Mouse (Mus musculus): ENCODE results near the gene Pde3b.
"Not testable (repeated sequence)": the region's sequence is repeated elsewhere in the genome, so short reads cannot be mapped to it uniquely, and the experiment has no call there.

Pde3b gene

DNA sequence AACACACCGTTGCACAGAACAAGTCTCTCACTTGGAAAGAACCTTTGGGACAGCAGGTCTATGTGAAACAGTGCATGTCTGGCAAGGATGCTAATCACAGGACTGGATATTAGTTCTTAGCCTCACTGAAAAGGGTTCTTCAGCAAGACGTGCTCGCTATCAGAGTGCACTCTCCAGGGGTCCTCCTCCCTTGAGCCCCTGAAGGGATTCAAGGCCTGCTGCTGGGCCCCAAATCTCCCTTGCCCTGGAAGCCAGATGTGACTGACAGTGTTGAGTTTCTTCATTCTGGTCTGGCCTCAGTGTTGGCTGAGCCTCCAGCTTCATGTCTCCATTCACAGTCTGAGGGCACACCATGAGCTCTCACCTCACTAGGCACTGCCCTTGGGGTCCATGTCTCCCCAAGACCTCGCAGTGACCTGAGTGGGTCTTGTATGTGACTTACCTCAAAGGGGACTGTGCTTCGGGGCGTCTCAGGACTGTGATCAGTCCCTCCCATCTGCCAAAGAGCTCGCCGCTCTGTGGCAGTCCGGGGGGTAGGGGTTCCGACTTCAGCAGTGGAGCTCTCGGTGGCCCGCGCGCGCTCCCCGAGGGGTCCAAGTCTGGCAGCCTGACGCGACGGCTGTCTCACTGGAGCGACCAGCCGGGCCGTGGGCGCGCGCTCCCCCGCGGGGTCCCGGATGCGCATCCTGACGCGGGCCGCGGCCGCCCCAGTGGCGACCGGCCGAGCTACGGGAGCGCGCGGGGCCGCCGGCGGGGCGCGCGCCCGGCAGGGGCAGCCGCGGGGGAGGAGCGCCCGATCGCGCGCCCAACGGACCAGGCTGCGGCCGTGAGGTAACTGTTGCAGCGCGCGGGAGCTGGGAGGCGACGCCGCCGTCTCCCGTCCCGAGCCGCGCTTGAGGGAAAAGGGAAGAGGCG is at the start of gene Pde3b:
Pde3b (plus strand) TSS at position 861 of the 915 bp plus-strand sequence.
- DNase-seq (ENCODE audit: inconsistent ontology term): peak; percentile 86

DNA sequence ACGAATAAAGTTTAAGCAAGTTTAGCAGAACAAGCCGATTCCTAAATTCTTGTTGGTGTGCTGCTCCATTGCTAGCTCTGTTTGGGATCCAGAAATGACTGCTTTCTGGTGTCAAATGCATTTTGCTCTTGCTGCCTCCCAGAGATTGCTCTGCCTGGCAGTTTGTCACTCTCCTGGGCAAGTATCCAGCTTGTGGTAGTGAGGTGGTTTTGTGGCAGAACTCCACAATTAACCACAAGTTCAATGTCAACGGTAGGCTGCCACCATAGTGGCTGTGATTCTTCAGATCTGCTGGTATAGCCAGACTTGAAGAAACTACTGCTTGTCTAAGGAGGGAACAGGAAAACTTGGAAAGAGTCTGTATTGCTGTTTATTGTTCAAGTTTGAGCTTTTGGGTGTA is 13.0 kb upstream of the Pde3b start:
- DNase-seq (ENCODE audit: inconsistent ontology term): peak; percentile 64

DNA sequence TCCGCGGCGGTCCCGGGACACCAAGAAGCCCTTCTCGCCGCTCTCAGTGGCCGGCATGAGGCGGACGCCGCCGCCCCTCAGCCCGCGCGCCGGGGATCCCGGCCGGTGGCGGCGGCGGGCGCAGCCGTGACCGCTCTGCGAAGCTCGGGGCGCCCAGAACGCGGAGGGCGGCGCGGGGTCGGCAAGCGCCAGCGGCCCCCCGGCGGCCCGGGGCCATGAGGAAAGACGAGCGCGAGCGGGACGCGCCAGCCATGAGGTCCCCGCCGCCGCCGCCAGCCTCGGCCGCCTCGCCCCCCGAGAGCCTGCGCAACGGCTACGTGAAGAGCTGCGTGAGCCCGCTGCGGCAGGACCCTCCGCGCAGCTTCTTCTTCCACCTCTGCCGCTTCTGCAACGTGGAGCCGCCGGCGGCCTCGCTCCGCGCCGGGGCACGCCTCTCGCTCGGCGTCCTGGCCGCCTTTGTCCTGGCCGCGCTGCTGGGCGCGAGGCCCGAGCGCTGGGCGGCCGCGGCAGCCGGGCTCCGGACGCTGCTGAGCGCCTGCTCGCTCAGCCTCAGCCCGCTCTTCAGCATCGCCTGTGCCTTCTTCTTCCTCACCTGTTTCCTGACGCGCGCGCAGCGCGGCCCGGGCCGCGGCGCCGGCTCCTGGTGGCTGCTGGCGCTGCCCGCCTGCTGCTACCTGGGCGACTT is 397 bp downstream of the Pde3b start:
- peak; percentile 48 for DNase-seq (ENCODE audit: inconsistent ontology term)

DNA sequence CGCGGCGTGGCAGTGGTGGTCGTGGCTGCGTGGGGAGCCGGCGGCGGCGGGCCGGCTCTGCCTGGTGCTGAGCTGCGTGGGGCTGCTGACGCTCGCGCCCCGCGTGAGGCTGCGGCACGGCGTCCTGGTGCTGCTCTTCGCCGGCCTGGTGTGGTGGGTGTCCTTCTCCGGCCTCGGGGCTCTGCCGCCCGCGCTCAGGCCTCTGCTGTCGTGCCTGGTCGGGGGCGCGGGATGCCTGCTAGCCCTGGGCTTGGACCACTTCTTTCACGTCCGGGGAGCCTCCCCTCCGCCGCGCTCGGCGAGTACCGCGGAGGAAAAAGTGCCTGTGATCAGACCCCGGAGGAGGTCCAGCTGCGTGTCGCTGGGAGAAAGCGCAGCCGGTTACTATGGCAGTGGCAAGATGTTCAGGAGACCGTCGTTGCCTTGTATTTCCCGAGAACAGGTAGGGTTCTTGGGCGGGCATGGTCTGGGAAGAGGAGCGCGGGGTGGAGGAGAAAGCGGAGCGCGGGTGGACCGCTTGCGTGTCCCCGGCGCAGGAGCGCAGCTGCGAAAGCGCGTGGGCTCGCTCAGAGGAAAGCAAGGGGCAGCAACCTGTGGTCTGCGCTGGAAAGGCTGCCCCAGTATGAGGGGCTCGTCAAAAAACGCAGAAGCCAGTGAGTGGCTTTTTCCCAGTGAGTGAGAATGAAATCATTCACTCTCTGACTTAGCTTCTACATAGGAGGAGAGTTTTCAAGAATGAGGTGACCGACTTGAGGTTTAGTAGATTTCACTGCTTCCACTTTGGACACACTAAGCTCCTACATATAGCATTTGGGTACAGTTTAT is 1.2 kb downstream of the Pde3b start:
- DNase-seq (ENCODE audit: inconsistent ontology term): peak; percentile 48

DNA sequence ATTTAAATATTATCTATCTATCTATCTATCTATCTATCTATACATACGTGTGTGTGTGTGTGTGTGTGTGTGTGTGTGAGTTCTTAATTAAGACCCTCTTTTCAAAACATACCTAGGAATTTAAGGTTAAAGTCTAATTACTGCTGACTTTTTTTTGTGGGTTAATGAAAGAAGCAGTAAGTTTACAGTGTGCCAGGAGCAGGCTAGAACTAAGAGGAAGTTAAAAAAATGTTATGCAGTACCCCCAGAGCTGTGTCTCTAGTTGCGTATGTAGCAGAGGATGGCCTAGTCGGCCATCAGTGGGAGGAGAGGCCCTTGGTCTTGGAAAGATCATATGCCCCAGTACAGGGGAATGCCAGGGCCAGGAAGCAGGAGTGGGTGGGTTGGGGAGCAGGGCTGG is 4.2 kb downstream of the Pde3b start:
- not testable (repeated sequence) for DNase-seq (ENCODE audit: inconsistent ontology term)

DNA sequence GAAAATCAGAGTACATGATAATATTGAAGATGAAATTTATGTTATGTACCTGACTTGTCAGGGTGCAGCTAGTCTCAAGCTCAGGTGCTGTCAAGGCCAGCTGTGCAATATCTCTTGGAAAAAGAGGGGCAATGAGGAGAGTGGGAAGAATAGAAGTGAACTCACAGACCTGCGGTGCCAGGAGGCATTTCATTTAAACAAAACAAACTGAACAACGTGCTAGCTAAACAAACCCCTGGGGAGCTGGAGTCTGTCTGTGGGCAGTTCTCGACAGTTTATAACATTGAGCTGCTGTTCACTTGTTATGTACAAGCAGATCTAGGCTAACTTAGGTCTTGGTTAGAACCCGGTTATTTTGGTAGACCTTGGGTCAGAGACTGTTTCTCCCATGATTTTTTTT is 5.8 kb downstream of the Pde3b start:
- no peak for DNase-seq (ENCODE audit: inconsistent ontology term)

DNA sequence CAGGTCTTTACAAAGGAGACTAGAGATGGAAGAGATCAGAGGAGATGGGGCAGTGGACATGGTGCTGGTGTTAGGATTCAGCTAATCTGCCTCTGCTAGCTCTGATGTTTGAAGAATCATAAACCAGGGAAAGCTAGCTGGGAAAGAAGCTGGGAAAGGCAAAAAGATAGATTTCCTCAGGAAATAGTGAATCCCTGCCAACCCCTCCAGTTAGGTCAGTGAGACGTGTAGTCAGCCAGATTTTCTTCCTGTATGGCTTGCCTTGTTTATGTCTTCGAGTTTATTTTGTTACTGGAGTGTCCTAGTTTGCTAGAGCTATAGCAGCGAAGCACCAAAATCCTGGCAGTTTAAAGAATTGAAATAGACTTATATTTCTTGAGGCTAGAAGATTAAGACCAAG is 7.1 kb downstream of the Pde3b start:
- DNase-seq (ENCODE audit: inconsistent ontology term): no peak

DNA sequence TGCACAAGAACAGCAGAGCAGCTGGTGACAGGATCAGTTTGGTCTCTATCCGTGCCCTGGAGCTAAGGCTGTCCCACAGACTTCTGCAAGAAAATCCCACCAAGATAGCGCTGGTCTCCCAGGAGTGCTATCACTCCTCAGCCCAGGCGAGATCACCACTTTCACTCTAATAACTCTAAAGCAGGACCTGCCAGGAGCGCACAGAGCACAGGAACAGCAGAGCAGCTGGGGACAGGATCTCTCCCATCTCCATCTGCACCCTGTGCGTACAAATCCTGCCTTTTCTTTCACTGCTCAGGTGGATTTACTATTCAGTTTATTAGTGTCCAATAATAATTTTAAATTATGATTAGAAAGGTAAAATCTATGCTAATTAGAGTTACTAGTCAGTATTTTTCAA is 14.7 kb downstream of the Pde3b start:
- no peak for DNase-seq (ENCODE audit: inconsistent ontology term)

DNA sequence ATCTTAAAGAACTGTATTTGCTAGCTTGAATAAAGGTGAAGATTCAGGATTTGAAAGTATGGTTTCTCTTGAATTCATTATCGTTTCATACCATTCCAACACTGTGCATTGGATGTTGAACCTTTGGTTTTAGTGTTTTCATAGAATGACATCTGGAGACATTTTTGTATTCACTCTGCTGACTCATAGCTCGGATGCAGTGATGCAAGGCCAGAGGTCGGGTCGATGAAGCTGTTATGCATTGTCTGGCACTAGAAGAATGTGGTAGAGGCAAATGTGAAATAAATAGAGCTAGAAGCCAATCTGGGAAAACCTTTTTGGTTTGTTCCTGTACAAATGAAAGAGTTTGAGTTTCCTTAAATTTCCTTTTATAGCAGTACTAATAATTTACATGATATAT is 16.9 kb downstream of the Pde3b start:
- peak; percentile 81 for DNase-seq (ENCODE audit: inconsistent ontology term)

DNA sequence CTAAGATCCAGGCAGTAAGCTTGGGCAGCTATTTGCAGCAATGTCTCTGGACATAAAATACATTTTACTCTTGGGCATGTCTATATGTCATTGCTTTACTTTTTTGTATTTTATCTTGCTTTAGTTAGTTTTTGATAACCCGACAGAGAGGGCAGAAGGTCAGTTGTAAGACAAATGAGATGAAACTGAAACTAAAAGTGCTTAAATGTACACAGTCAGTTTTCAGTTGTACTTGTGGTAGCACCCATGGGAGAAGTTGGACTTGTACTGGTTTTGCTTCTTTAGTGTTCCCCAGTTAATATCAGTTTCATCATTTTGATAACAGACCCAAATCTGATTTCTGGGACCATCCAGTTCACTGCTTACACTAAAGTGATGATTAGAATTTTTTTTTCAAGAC is 24.6 kb downstream of the Pde3b start:
- no peak for DNase-seq (ENCODE audit: inconsistent ontology term)

DNA sequence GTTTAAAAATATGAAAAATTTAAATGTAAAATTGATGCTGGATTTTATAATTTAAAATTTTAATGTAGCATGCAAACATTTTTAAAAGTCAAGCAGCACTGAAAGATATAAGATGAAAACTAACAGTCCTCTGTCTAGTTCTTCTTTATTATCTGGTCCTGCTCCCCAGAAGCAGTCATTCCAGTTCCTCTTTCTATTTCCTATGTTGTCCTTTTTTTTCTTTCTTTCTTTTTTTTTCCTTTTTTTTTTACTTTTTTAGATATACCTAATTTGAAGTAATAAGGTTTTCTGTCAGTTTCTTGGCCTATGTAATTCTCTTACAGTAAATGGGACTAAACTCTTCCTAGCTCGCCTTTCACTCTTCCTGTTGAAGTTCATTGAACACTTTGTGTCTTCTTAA is 25.4 kb downstream of the Pde3b start:
- no peak for DNase-seq (ENCODE audit: inconsistent ontology term)

DNA sequence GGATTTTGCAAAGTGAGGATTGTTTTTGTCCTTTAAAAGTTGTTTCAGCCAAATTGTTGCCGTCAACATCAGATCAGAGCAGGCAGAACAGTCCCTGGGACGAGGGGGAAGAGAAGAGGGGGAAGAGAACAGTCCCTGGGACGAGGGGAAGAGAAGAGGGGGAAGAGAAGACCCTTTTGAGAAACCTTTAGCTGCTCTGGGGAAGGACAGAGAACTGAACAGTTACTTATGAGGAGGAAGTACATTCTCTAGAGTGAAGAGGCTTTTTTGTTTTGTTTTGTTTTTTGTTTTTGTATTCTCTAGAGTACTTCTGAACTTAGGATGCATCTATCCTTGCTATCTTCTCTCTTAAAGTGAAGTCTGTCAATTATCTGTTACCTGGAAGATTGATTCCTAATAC is 37.8 kb downstream of the Pde3b start:
- no peak for DNase-seq (ENCODE audit: inconsistent ontology term)

DNA sequence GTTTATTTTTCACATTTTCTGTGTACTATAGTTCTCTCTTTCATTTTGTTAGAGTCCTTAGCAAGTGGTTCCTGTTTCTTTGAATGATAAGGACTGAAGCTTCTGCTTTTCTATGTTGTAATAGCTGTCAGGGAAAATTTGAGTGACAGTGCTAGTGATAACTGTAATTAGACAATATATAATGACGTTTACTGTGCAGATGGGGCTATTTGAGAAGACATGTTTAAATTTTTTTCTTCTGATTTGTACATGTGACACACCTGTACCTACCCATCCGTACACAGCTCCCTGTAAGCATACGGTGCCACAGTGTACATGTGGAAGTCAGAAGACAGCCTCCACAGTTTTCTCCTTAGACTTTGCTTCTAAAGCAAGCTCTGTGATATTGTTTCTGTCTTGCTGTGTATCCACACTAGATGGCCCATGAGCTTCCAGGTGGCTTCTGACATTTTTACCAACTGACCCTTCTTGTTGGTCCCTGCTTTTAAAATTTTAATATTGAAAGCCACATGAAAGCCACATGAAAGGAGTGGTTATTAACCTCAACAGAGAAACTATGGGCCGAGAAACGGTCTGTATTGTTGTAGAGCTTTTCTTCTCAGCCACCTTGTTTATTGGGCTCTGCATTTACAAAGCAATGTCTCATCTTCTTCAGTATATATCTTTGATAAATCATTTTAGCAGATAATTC is 38.4 kb downstream of the Pde3b start:
- no peak for DNase-seq (ENCODE audit: inconsistent ontology term)

DNA sequence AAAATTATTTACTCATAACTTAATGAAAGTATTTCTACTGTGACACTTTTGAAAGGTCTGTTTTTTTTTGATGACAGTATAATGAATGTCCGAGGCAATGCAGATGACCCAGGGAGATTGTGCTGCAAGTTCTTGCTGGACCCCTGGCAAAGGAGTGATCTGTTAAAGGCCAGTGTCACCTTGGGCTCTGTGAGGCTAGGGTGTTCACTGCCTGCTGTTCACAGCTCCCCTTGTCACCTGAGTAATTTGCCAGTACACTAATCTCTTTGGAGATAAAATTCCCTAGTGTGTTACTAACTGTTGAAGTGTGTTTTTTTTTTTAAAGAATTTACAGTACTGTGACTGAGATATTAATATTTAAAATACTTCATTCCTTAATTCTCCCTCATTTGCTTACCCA is 39.8 kb downstream of the Pde3b start:
- no peak for DNase-seq (ENCODE audit: inconsistent ontology term)

DNA sequence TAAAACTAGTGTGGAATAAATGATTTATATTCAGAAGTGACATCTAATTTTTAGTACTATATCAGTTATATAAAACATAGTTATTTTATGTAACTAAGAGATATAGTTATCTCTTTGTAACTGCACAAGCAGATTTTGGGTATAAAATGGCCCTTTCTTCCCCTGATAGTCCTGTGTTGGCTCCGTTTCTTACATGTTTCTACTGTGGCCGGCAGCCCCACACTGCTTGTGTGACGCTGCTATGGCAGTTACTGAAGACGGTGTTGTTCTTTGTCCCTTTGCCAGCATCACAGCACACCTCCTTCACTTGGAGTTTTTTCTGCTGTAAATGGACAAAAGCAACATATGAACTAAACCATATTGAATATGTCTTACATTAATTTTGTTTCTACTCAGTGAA is 41.8 kb downstream of the Pde3b start:
- no peak for DNase-seq (ENCODE audit: inconsistent ontology term)

DNA sequence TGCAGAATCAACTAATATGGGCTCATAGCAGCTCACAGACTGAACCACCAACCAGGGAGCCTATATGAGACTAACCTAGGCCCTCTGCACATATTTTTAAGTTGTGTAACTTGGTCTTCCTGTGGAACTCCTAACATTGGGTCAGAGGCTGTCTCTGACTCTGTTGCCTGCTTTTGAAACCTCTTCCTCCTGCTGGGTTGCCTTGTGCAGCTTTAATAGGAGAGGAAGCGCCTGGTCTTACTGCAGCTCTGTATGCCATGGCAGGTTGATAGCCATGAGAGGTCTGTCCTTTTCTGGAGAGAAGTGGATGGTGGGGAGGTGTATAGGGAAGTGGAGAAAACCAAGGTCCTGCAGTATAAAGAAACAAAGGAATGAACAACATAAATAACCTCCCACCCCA is 44.8 kb downstream of the Pde3b start:
- DNase-seq (ENCODE audit: inconsistent ontology term): no peak

DNA sequence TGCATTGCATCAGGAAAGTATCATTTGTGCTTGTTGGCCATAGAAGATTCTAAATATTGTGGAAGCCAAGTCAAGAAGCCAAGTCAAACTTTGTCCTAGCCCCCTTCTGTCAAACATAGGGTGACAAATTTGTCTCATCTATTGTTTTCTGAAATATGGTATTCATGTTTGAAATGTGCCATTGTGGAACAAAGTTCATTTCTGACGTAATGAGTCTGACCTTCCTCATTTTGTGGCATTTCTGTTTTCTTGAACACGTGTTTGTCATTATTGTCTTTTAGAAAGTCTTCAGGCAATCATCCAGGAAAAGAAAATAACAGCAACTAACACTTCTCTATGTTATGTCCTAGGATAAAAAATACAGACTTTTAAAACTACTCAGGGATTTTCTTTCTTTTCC is 46.6 kb downstream of the Pde3b start:
- DNase-seq (ENCODE audit: inconsistent ontology term): peak; percentile 16

DNA sequence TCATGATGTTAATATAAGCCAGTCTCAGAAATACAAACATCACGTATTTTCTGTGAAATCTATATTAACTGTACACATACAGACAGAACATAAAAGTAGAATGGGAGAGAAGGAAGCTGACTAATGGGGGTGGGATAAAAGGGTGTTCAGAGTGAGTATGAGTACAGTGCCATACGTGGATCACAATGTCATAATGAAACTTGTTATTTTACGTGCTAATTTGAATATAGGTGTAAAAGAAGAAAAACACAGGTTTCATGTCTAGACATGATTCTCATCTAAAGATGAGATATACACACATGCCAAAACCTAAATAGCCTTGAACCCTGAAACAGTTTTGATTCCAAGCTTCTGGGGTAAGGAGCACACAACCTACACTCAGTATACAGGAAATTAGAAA is 51.3 kb downstream of the Pde3b start:
- no peak for DNase-seq (ENCODE audit: inconsistent ontology term)

DNA sequence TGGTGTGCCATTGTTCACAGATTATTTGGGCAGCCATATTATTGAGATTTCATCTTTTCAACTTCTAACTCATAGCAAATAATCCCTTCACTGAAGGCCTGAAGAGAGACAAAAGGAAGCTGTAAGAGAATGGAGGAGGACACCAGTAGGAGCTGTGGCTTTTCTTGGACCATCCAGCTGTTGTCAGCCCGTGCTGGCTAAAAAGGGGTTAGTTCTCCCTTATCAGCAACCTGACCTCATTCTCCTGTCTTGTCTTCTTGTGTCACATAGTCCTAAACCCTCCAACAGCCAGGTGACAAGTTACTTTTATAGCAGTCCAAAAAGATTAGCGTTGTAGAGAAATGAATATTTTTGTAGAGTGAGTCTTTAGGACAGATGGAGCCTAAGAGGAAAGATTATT is 57.4 kb downstream of the Pde3b start:
- DNase-seq (ENCODE audit: inconsistent ontology term): no peak

DNA sequence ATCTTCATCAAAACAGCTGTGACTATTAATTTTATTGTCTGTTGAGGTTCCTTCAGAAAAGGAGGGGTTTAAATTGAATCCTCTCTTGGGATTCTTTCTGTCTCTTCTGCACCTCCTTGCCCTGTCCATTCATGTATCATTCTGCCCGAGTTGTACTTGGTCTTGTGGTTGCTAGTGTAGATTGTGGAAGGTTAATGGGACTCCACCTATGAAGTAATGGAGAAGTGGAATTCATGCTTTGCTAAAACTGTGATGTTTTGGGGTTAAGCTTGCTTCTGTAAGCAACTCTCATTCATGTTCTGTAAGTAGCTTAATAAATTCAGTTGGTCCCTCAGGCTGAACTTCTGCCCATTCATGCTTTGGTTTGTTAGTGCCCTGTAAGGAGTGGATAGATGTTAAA is 59.8 kb downstream of the Pde3b start:
- DNase-seq (ENCODE audit: inconsistent ontology term): no peak

DNA sequence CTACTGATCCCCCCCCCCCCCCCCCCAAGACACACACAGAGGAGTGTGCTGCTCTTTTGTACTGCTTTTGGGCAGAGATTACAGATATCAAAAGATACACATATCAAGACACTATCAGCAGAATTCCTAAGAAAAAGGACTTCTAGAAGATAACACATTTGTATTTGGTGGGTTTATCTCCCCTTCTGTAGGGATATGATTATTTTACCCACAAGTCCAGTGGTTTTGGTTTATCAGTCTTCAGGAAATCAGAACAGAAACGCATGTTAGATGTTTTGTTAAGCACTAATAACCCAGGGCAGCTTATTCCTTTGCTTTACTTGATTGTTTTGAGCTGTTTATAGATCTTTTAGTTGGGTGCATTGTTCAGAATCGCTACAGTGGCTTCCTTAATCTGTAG is 62.8 kb downstream of the Pde3b start:
- DNase-seq (ENCODE audit: inconsistent ontology term): no peak

DNA sequence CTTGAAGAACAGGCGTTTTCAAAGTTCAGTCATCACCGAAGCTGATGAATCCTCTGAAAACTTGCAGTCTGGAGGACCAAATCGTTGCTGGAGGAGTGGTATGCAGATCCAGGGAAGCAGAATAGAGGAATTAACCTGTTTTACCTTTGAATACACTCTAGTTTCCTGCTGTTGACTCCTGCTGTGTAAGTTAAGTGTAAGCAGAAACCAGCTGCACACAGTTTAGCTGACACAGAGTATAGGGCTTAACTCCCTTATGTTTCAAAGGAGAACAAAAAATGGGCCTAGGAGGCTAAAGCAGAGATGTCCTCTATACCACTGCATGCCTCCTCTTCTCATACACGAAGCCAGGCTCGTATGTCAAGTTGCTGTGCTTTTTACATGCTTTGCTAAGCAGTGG is 63.8 kb downstream of the Pde3b start:
- DNase-seq (ENCODE audit: inconsistent ontology term): no peak

Measured in Muller cell, postnatal 12 days (primary cell).